Mouse (Mus musculus) retina, postnatal 1 day (tissue): Measurements from ENCODE around the gene Rfx6.

ENCODE experiments used
- DNase-seq: peaks from one replicate; pipeline ENCODE4 v3.0.0-alpha.2; 2012

Gene Rfx6

DNA sequence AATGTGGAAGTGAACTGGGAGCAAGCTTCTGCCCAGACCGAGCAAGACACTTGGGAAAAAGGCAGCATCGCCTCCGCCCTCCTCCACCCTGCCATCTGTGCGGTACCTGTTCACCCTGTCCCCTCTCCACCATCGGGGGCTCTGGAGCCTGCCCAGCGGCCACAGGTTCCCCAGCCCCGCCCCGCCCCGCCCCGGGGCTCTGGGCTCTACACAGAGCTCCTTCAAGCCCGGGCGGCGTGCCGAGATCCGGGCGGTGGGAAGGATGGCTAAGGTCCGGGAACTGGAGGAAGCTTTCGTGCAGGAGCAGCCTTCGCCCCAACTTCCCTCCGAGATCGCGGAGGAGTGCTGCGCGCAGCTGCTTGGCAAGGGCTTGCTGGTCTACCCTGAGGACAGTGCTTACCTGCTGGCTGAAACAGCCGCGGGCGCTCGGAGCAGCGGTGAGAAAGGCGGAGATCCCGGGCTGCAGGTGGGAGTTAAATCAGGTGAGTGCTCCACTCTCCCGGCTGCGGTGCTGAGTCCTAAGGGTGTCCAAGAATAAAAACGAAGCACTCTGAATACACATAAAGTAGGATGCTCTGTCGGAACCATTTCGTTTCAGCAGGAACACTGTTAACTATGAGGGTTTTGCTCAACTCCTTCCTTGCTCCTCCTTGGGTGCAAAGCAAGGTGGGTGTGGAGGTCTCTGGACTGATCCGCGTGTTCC is at the start of gene Rfx6:
Gene Rfx6, plus strand, starts transcription at position 209 of the 703 bp plus-strand sequence.
- DNase-seq, result peak; percentile 60

DNA sequence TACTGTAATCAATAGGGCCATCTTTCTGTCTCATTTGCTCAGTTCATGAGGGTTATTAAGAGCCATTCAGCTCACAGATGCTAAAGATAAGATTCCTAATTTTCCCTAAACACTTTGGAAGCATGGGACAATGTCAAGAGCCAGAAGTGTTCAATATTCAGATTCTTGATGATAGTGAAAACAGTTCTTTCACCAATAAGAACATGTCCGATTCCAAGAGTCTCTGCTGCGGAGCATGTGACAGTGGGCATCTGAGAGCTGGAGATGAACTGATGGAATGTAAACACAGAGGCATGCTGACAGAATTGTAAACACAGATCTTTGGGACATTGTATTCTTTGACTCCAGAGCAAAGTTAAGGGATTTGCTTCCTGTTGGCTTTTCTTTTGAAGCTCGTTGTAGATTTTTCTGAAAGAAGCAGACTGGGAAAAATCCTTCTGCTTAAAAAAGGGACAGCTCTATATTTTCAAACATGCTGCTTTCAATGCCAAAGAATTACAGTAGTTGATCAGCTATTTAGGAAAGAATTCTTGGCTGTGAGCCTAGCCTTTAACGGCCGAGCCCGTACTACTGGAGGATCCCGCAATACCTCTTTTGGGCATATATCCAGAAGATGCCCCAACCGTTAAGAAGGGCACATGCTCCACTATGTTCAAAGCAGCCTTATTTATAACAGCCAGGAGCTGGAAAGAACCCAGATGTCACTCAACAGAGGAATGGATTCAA is 46.0 kb upstream of the Rfx6 start, which contains the start of gene Gprc6a:
Gene Gprc6a, minus strand, starts transcription at position 51 of the 726 bp plus-strand sequence.
- DNase-seq, result no peak

DNA sequence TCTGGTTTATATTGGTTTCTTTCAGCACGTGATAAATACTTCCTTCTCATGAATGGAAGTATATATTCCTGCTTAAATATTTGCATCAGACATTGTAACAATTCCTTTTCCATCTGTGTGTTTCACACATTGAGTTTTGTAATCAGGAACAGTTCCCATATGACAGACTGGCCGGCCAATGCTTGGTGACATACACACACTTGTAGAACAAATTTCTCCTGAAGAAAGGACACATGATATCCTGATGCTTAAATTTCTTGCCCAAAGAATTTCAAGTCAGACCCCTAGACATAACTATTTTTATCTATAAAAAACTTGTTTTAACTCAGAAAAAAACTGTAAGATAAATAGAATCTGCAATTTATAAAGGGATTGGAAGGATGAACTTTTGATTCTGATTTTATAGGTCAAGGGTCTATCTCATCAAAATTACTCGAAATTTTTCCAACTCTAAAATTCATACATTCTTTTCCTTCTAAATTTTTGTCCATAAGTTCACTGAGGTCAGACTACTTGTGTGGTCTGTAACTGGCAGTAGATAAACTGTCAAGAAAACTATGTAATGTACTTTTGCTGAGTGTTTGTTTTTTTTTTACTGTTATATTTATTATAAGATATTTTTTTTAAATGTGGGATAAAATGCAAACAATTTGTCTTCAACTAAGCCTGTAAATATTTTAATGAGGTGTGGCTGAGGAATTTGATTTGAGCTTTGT is 27.9 kb upstream of the Rfx6 start:
- no peak for DNase-seq

DNA sequence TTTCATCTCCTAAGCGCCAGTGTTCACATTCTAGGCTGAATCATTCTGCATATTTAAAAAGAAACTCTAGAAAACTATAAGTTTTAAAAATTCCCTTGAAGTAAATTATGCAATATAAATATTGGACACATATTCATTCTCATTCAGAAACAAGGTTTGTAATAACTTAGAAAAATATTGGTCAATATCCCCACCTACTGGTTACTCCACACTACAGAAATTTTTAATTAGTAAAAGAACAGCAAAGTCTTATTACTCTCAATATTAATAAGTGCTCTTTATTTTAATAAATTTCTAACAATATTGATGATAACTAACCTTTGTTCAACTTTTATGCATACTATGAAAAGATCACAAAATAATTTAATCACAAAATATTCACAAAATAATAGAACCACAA is 20.2 kb upstream of the Rfx6 start:
- DNase-seq, result no peak

DNA sequence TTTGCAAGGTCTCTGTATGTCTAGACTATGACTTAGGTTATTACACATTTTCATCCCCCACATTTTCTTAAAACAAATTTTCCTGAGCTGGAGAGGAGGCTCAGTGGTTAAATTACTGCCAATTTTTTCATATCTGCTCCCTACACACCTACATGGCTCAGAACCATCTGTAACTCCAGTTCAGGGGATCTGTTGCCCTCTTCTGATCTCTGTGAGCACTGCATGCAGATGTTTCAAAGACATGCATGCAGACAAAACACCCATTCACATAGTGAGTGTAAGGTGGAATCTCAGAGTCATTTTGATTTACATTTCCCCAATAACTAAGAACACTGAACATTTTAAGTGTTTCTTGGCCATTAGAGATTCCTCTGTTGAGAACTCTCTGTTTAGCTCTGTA is 8.2 kb upstream of the Rfx6 start:
- DNase-seq, result no peak

DNA sequence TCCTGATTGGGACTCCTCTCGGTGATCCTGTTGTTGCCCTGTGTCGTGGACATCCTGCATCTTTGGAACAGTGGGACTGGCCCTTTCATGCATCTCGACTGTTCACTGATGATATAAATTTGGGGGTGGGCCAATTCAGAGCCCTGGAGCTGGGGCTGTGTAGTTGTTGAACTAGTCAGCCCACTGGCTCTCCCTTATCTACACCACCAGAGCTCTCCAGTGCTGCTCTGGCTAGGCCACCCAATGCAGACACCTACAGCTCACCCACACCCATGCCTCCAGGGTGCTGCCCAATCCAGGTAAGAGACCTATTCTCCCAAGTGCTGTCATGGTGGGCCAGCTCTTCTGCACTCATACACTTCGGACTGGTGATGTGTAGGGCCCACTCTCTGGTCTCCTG is 6.0 kb upstream of the Rfx6 start:
- no peak for DNase-seq

DNA sequence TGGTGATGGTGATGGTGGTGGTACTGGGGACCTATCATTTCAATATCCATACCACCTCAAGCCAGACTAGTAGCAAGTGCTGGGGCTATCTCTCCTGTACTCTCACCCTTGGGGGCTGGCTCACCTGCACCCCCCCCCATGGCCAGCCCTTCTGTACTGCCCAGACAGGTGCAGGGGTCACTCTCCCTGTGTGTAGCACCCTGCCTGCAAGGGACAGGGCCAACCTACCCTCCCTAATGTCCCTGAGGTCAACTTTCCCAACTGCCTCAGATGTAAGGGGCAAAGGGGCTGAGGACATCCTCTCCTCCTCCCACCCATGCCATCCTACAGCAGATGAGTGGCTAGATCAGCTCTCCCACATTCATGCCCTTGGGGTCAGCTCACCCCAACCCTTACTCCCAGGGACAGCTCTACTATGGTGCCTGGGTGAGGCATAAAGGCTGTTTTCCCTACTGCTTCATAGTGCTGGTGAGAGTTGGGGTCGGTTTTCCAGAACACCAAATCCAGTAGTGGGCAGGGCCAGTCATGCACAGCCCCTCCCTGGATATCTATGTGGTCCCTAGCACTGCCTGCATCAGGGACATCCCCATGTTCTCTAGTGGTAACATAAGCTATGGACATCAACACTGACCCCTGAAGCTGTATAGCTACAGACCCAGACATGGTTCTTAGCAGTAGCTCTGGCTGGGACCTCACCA is 5.3 kb upstream of the Rfx6 start:
- DNase-seq, result no peak

DNA sequence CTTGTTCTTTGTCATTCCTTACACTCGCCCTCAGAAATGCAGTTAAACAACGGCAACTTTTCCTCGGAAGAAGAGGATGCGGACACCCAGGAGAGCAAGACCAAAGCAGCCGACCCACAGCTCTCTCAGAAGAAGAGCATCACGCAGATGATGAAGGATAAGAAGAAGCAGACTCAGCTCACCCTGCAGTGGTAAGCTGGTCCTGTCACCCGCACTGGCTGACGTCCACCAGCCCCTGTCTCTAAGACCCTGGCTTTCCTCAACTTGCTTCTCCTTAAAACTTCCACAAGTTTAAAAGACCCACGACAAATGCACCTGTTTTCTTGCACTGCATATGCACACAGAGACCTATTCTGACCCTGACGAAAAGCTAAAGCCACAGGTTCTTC is 689 bp downstream of the Rfx6 start:
- DNase-seq, result peak; percentile 27

DNA sequence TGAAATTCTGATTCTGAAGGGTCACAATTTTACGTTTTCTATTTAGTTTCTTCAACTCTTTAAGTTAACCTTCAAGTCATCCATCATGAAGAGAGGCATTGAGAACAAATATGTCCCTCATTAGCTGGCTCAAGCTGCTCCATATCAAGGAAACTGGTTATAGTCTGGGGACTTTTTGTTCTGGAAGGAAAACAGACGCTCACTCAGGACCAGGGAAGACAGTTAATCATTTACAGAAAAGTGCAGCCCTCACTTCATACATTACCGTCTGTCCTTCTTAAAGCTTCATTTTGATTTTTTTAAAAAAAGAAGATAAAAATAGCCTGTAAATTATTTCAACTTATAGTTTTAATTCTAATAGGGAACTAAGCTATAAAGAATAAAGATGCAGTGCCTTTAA is 43.3 kb downstream of the Rfx6 start:
- DNase-seq, result no peak

DNA sequence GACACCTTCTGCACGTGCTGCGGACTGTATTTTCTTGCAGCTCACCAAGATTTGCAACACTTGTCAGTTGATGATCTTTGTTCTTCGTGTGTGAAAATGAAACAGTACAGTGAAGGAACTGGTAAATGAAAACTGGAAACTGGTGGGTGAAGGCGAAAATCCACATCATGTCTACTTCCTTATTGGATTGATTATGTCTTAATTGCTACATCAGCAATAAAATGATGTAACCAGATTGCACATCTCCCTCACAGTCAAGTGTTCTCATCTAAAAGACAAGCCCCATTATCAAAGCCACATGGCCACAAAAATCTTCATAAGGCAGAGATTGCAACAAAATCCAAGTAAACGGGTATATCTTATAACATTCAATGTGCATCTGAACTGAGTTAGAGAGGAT is 83.9 kb downstream of the Rfx6 start:
- no peak for DNase-seq

DNA sequence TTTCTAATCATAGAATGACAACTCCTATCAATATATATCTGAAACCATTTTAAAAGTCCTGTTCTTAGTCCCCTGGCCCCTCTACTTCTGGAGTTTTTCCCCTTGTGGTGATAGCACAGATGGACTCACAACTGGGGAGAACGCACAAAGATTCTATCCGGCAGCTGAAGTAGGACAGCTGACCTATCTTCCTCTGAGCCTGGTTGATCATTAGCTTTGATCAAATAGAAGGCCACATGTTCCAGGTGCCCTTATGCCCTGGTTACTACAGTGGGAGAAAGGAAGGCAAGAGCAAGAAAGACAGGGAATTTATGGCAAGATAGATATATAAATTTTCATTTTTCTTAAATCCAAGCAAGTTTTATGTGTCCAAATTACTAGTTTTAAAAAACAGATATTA is 85.7 kb downstream of the Rfx6 start:
- no peak for DNase-seq

DNA sequence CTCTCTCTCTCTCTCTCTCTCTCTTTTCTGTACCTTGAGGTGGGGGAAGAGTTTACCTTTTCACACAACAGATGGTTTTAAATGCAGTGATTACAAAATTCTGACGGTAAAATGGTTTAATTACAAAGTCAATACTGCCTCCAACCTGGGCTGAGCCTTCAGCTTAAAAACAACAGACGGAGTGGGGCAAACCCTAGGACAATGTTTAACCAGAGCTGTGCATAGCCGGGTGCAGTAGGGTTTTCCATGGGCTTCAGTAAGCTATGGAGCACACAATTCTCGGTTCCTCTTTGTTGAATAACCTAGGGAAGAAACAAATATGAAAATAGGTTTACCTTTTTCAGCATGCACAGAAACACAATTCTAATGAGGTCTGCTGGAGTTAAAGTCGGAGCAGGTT is 90.9 kb downstream of the Rfx6 start:
- no peak for DNase-seq

DNA sequence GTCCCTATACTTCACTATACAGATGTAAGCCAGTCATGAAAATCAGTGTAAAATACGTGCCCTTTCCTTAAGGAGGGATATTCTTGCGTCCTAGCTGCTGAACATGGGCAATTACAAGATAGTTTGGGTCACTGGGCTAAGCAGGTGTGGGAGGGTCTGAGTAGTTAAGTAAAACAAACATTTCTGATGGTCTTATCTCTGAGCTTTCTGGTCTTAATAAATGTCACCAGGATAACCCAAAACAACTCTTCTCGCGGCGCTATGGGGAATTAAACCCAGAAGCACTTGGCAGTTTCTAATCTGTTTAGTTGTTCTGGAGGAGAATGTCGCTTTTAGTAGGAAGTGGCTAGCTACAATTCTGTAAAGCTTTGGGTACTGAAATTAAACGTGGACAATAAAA is 91.7 kb downstream of the Rfx6 start:
- no peak for DNase-seq

DNA sequence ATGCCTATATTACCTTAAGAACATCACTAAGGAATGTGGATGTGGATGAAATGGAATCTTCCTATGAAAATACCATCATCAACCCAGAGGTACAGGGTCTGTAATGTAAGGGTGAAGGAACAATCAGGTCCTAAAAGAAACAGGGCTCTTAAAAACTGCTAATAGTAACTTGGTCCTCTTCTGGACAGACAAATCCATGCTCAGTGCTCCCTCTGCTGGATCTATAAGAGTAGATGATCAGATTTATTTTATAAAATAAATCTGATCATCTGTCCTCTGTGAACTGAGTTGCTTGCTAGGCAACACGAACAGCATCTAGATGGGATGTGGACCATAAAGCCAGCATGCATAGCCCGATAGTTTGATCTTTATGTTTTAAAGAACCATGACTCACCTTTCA is 102.1 kb downstream of the Rfx6 start:
- peak; percentile 21 for DNase-seq
